Mouse (Mus musculus) spleen, postnatal 10 days (tissue): ENCODE measurements at regions not wholly inside any gene's neighbourhood (a gene's known extent, or its start where the extent isn't known, plus 50 kb on each side); places are given as distances from the start of the nearest gene placed in this dataset.
"Not testable (repeated sequence)": the region's sequence is repeated elsewhere in the genome, so short reads cannot be mapped to it uniquely, and the experiment has no call there.

Experiments
- DNase-seq, 2 experiments: peaks; one replicate each; pipeline ENCODE4 v3.0.0; 2021 to 2022; ENCODE audit warnings: low spot score in 2 of 2

DNA sequence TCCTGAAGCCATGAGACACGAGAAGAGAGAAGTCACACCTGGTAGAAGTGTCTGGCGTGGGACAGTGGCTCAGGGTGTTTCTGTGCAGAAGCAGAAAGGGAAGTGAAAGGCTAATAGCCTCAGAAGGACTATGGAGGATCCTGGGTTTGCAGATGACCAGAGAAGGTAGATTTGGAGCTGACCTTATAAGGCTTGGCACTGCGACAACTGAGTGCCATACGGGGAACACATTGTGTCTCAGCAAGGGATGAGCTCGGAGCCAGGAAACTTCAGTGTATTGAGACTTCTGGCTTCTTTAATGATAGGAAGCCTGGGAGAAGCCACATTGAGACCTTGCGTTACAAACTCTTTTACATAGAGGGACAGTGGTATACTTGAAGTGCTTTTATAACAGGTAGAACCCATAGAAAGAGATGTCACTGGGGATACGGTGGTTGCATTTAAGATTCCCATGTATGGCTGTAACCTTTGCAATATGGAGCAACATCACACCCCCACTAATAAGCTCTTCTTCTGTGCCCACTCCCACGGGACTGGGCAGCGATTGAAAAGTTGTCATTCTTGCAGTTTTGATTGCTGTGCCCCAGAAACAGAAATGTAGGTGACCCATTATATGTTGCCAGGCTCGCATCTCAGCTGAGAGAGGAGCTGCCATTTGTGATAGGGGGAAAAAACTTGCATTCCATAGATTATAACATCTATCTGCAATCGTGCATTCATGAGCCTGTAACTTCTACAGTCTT lies 61.8 kb upstream of the Dync1i1 start:
- no peak for DNase-seq

DNA sequence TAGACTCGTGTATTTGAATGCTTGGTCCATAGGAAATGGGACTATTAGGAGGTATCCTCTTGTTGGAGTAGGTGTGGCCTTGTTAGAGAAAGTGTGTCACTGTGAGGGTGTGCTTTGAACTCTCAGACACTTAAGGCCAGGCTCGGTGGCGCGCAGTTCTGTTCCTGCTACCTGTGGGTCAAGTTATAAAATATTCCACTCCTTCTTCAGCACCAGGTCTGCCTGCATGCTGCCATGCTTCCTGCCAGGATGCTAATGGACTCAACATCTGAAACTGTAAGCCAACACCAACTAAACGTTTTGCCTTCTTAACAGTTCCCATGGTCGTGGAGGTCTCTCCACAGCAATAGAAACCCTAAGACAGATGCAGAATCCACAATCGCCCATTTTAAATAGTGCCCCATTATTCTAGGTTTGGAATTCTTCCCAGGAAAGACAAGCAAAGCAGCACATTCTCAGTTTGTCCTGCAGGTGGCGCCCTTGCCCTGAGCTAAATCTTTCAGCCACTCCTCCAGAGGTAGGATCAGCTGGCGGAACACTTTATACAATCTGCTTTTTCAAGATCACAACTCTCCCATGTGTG lies 80.2 kb upstream of the Dync1i1 start:
- DNase-seq = peak in 1 of 2 experiments; percentile 48

DNA sequence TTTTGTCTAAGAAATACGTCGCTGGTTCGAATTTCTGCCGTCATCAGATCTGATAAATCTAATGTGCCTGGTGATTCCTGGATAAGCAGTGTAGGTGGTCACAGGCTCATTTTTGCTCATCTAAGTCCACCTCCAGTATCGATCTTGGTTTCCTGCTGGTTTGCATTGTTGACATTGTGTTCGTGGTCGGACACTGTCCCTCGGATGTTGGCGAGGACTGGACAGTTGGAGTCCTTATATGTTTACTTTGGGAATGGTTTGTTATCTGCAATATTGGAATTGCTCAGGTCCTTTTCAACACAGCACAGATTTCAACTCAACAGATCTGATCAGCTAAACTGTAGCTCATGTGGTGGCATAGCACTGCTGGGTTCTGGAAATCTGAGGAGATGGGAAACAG lies 91.2 kb upstream of the Dync1i1 start:
- DNase-seq = no peak

DNA sequence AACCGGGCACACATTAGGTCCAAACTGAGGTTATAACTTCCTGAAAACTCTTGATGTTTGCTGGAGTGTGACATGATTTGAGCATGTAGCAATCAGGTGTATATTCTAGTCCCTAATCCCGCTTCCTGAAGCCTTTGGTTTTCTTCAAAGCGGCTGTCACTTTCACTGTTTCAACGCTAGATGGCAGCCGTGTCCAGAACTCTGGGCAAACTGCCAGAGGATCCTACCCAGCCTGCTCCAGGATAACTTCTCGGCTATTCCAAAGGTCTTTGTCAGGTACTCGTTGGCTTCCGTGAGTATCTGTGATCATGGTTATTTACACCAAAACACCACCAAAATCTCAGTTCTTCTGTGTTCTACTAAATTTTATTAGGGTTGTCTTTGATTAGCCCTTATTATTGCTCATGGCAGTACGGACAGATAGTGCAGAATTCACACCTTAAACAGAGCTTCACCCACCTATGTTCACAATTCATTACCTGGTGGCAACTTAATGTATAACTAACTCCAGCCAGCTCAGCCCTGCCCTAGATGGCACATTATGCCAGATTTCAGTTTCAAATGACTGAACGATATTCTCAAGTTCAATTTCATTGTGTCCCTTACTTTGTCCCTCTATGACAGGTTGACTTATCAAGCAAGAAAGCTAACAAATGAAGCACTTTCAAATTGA lies 92.3 kb upstream of the Dync1i1 start:
- DNase-seq = peak in 1 of 2 experiments; percentile 19

DNA sequence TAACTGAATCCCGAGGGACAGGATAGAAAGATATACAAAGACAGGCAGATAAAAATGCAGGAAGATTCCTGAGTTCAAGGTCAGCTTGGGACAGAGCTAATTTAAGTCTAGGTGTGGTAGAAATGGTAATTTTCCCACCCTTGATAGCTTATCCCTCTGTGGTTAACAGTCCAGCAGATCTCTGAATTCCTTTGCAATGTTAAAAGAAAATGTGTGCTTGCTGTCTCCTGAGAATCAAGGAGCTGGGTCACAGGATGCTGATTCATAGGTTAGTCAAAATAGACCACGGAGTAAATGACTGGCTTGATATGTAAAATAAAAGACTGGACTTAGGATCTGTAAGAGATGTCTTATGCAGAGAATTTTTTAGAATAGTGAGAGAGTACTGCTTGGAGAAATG lies 101.4 kb upstream of the Dync1i1 start:
- DNase-seq = no peak

DNA sequence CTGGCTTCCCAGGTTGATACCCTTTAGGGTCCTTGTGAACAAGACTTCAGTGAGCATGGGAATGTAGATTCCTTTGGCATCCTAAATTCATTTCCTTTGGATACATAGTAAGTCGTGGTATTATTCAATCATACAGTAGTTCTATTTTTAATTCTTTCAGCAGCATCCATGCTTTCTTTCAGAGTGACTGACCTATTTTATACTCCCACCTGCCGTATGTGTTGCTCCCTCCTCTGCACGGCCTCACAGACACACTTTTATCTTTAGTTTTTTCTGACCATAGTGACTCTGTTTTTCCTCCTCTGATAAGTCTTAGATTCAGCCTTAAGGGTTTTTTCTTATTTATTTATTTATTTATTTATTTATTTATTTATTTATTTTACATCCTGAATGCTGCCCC lies 103.9 kb upstream of the Dync1i1 start:
- DNase-seq = no peak

DNA sequence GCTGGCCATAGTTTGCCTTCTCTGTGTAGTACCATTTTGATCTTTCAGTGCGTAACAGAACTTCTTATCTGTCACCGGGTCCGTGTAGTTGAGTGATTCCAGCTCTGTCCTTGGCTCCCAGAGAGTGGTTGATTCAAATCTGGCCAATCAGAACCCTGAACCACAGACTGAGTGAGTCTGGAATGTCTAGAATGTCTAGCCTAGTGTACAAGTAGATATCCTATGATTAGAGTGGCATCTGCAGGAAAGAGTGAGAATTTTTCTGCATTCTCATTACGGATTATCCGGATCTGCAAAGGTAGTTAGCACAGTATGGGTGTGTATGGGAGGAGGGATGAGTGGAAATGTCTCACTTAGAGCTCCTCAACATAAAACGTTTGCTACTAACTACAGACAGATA lies 97.9 kb upstream of the Pdk4 start:
- no peak for DNase-seq

DNA sequence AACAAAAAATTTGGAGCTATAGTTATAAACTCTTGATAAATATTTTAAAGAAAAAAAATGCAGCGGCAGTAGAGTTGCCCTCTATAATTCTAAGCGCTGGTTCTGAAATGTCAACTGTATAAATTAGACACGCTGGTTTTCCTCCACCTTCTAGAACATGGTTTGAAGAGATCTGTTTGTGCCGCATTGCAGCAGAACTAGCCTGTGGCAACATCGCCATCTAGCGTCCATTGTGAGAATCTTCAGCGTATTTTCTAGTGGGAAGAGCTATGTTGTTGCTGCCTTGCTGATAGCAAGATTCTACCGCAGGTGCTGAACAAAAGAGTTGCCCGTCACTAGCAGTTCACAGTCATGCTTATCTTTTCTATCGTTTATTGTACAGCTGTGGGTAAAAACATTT lies 93.5 kb upstream of the Pdk4 start:
- DNase-seq = peak; percentile 9 to 55

DNA sequence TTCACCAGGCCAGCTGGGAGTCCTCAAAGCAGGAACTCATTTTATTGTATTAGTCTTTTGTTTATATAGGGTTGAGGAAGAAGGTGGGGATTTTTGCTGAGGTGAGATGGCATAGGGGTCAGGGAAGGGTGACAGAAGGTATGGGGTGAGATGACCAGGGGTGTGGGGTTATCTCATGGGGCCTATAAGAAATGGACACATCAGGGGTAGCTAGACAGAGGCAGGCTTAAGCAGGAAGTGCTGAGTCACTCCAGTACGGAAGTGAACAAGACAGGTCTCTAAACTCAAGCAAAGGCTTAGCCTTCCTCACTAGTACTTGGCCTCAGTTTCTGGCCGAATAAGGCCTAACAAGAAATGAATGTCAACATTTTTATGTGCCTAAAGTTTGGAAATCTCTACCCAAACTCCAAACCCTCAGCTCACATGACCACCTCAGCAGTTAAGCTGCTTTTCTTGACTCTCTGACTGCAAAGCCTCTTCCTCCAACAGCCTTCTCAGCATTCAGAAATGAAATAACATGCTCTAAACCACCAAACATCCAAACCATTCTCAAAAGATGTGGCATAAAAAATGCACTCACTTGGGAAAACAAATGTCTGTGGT lies 86.9 kb upstream of the Pdk4 start:
- DNase-seq = no peak

DNA sequence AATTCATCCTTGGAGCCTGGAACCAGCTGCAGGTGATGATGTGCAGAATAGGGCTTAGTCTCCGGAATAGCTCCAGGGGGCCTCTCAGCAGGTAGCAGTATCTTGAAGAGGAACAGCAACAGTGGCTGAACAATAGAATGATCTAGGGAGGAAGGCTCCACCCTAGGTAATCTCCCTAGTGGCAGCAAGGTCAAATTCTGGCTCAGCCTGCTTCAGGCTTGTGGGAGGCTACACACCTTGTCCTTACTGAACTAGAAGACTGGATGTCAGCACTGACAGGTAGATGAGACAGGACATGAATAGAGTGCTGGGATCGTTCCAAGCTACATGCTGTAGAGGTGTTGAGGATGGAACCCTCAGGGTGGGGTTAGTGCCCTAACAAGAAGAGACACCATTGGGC lies 80.8 kb upstream of the Pdk4 start:
- DNase-seq = not testable (repeated sequence)

DNA sequence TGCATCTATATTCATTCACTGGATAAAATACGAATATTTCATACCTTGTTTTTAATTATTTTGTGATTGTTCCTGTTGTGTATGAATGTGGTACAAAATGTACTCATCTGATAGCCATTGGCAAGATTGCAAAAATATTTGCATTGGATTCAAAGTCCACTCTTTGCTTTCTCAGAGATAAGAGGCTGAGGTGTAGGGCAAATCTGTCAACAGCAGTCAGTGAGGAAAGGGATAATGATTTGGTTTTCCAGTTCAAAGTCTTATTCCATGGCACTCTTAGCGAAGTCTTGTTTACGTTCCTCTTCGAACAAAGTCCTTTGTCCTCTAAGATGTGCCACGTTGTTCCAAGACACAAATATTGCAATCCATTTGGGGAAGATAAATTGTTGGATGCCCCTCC lies 70.5 kb upstream of the Pdk4 start:
- no peak for DNase-seq

DNA sequence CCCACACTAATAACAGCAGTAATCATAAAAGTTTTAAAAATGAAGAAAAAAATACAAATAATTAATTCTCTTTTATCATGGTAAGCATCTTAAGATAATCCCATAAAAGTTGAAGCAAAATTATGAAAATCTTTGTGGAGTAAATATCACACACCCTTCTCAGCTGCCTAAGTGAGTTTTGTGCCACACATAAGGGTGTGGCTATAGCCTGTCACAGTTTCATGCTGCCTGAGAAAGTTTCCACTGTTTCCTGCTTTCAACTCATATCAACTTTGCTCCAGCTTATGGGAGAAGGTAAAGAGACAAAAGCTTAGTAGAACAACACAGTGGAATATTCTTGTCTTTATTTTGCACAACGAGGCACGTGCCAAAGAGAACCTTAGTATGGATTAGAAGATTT lies 68.9 kb upstream of the Pdk4 start:
- no peak for DNase-seq

DNA sequence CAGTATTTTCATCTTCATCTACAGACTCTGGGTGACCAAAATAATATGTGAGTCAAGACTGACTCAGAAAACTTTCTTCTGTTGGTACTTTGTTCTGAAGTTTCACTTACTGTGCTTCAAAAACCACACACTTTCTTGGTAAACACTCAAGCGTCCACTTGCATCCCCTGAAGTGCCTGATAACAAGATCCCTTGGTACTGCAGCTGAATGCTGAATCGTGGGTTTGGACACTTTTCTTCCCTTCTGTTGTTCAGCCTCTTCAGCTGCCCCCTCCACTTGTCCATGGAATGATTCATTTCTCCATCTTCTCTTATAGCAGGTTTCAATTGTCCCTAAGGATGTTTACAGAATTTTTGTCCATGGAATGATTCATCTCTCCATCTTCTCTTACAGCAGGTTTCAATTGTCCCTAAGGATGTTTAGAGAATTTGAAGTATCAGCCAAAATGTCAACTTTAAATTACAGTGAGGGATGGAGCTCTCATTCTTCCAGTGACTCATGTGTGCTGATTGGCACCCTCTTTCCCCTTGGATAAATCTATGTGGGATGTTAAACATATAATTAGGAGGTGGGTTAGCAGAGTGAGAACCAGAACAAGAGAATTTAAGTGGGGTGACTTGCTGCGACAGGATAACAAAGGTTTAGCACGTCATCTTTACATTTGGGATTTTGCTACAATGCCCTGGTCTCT lies 57.7 kb upstream of the Pdk4 start:
- no peak for DNase-seq

DNA sequence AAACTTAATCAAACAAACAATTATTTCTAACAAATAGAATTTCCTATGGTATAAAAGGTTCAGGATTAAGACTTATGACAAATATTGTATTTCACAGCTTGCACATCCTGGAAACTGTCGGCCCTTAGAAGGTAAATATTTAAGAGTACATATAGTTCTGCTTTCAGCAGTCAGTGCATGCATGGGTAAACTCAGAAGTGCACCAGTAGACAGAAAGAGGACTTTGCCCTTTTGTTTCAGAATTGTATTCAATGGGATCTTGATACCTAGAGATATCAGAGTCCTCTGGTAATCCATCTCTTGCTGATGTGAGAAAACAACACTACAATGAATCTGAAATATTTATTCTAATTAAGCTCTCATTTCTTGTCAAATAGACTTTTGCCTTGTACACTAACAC lies 54.0 kb upstream of the Pdk4 start:
- DNase-seq = no peak
